Mouse (Mus musculus) left cerebral cortex, postnatal 10 days (tissue): ENCODE data around the gene Mrpl27. TPM values are rescaled to one million over a fixed set of nuclear protein-coding genes. Genes with fewer than 3 reads are reported as not detected.
"Not testable (repeated sequence)": the region's sequence is repeated elsewhere in the genome, so short reads cannot be mapped to it uniquely, and the experiment has no call there.

ENCODE experiments used
- DNase-seq, 2 experiments: peaks; one replicate each; pipeline ENCODE4 v3.0.0; 2021 to 2022; ENCODE audit warnings: low spot score in 2 of 2, mixed read lengths in 1 of 2; ENCODE audit errors: extremely low spot score in 1 of 2
- intact Hi-C: fragments of 180-260 bp; cut with DNase I; formaldehyde crosslinking; loops from one replicate; pipeline ENCODE4 v1.15.1; 2025
- total RNA-seq, 2 experiments: library from RNA; stranded (reverse); gene quantifications; 2 replicates each; pipeline ENCODE4 v1.2.3; 2021

Gene Mrpl27
- 10 to 100 TPM; 59.6 to 60.8 TPM for total RNA-seq

DNA sequence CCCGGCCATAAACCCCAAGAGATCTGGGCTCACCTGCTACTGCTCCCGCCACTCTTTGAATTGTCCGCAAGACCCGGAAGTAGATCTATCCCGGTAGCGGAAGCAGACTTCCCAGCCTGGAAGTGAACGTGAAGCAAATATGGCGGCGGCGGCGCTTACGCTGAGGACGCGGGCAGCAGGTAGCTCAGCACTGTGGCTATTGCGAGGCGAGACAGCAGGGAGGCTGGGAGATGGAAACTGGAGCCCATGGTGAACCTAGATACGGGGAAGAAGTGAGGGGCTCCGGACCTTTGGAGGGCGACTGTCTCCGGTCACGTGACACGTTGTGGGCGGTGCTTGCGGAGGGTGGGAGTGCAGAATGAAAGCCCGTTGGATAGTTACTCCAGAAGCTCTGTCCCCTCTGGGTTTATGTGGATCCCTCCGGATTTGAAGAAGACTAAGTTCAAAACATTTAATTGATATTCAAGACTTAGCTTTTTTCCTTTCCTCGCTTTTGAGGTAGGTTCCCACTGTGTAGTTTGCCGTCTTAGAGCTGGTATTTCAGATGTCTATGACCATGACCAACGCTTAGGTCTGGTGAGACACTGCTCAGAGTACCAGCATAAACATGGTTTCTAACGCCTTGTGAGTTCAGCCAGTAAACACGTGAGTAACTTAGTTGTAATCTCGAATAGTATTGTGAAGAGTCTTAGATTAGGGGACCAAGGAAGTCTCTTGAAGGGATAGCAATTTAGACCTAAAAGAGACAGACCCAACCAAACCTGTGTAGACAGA lies at the start of gene Mrpl27, which contains the start of gene Eme1:
Gene Mrpl27, plus strand, starts transcription at position 105 of the 774 bp plus-strand sequence.
Gene Eme1, minus strand, starts transcription at position 302 of the 774 bp plus-strand sequence.
- peak; percentile 79 to 88 for DNase-seq
- intact Hi-C loops = no loop called here

DNA sequence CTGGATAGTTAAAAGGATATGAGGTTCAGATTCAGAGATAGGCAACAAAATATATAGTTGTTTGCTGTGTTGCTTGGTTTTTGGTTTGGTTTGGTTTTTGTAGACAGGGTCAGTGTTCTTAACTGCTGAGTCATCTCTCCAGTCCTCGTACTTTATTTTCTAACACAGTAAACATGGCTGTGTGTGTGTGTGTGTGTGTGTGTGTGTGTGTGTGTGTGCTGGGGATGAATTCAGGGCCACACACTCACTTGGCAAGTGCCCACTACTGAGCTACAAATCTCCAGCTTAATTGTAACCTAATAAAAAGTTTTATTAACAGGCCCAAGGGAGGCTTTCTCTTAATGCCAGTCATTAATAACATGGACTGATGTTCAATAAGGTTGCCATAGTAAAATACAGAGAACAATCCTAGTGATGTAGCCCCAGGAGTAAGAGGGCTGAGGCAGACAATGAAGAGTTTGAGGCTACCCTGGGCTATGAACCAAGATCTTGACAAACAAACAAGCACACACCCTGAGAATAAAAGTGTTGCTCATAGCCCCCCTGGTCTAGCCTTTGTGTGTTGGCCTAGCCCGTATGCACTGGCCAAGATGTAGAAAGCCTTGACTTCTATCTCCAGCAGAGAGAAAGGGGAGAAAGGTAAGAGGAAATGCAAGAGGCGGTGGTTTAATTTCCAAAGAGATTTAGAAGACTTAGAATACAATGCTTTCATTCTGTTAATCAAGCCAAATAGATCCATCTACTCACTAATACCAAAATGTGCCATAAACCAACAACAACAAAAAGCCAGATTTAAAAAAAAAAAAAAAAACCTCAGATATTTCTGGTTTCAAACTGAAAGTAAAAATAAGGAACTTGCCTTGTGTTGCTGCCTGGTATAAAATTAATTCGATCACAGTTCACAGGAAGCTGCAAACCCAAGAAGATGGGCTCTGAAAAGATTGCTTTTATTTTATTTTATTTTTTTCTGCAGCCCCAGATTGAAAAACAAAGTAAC lies 42.5 kb upstream of the Mrpl27 start:
- DNase-seq = no peak
- intact Hi-C loops = no loop called here

DNA sequence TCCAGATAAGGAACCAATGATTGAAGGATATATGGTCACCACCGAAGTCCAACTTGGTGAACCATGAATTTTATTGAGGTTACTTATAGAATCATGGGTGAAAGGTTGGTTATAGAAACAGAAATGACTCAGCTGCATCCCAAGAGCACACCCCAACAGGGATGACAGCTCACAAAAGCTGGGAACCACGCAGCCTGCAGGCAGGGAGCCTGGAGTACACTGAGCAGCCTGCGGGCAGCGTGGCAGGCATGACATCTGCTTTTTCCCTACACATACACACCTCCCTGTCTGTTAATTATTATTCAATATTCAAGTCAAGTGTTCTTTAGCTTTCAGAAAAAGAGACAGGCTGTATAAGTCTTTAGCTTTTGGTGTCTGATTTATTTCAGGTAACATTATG lies 39.0 kb upstream of the Mrpl27 start:
- DNase-seq = no peak
- intact Hi-C loops = no loop called here

DNA sequence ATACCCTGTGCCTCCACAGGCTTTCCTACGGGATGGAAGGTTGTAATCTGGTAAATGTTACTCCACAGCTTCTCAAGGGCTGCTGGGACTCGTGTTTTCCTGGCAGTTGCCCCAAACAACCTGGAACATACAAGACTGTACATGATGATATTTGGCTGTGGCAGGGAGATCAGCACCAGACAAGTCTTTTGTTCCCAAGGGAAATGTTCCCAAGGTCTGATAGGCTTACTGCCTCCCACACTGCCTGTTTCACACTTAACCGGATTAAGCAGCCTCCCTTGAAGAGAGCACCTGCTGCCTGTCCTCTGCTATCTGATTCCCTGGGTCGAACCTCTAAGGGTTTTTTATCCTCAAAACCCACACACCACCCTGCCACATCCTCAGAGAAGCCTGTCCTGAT lies 38.1 kb upstream of the Mrpl27 start:
- intact Hi-C loops = no loop called here
- DNase-seq = no peak

DNA sequence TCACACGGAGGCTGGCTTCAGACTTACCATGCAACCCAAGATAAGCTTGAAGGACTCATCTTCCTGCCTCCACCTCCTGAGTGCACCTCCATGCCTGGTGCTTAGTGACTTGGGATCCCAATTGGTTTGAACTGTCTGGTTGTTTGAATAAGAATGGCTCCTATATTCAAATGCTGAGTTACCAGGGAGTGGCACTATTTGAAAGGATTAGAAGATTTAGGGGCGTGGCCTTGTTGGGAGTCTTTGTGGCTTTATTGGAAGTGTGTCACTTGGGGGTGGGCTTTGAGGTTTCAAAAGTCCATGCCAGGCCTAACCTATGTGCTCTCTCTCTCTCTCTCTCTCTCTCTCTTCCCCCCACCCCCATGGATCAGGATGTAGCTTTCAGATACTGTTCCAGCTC lies 35.9 kb upstream of the Mrpl27 start:
- DNase-seq = no peak

DNA sequence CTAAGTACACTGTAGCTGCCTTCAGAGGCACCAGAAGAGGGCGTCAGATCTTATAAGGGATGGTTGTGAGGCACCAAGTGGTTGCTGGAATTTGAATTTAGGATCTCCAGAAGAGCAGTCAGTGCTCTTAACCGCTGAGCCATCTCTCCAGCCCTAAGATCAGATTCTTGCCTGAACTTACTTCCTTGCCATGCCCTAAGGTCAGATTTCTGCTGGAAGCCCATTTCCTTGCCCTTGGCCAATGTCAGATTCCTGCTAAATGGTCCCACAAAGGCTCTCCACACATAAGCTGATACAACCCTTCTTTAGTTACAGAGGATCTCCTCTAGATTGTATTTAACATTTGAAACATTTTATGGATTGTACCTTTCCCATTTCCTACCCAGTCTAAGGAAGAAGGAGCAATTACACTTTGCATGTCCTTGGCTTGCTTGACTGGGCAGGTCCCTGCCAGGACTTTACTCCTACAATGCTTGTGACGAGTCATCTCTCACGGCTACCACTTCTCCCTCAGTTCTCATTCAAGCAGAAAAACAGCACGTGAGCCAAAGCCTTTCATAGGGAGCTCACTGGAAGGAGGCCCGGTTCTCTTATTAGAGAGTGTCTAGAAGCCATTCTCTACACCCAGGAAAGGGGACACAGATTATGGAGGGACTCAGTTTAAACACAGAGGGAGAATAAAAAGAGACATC lies 32.7 kb upstream of the Mrpl27 start:
- intact Hi-C loops = no loop called here
- DNase-seq = no peak

More for the DNA sequence above, 35.9 kb upstream of the Mrpl27 start:
- intact Hi-C loops = no loop called here

DNA sequence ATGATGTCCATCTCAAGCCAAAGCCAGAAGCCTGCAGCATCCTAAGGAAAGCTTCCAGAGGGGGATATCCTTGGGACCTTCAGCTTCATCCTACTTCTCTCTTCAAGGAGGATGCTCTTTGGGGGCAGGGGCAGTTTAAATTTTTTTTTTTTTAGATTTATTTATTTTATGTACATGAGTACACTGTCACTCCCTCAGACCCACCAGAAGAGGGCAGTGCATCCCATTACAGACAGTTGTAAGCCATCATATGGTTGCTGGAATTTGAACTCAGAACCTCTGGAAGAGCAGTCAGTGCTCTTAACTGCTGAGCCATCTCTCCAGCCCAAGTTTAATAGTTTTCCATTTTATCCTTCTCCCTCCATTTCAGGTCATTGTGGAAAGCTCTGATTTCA lies 32.1 kb upstream of the Mrpl27 start:
- DNase-seq = no peak
- intact Hi-C loops = no loop called here

DNA sequence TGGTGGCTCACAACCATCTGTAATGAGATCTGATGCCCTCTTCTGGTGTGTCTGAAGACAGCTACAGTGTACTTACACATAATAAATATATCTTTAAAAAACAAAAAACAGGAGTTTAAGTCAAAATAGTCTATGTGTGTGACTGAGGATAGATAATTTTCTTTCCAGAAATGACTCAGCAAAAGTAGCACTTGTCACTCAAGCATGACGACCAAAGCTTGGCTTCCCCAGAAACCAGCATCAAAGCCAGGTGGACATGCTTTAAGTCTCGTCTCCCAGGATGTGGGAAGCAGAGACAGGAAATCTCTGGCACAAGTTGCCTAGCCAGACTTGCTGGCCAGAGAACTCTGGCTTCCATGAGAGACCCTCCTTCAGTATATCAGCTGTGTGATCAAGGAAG lies 31.4 kb upstream of the Mrpl27 start:
- intact Hi-C loops = no loop called here
- no peak for DNase-seq

DNA sequence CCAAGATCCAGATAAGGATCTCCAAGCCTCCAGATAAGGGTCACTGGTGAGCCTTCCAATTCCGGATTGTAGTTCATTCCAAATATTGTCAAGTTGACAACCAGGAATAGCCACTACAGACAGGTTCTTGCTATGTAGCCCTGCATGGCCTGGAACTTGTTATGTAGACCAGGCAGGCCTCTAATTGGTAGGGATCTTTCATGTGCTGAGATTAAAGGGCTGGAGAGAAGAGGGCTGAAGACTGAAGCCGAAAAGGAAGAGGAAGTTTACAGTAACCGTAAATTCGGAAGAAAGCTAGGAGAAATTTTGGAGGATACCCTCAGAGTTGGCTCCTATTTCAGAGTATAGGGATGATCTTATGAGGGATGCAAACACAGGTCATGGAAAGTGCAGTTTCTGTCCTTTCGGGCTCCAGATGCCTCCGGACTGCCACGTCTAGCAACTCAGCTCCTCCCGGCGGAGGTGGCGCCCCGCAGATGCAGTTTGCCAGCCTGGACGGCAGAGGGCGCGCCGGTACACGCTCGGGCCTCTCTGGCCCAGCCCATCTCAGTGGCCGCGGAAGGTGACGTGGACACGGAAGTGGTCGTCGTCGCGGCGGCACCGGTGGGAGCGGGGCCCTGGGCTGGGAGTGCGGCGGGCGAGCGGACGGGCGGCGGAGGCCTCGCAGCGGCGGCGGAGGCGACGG lies 24.2 kb upstream of the Mrpl27 start, which contains the start of gene Lrrc59:
Gene Lrrc59, plus strand, starts transcription at position 569 of the 685 bp plus-strand sequence.
- DNase-seq = peak; percentile 92 to 96
- intact Hi-C loops = no loop called here

DNA sequence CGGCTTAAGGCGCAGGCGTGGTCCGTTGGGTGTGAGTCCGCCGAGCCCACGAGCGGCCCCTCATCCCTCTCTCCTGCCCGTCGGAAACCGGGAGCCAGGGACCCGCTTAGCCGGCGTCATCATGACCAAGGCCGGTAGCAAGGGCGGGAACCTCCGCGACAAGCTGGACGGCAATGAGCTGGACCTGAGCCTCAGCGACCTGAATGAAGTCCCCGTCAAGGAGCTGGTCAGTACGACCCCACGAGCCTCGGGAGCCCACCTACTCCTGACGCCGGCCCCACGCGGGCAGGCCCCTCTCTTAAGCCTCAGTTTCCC lies 23.7 kb upstream of the Mrpl27 start:
- intact Hi-C loops = no loop called here

DNA sequence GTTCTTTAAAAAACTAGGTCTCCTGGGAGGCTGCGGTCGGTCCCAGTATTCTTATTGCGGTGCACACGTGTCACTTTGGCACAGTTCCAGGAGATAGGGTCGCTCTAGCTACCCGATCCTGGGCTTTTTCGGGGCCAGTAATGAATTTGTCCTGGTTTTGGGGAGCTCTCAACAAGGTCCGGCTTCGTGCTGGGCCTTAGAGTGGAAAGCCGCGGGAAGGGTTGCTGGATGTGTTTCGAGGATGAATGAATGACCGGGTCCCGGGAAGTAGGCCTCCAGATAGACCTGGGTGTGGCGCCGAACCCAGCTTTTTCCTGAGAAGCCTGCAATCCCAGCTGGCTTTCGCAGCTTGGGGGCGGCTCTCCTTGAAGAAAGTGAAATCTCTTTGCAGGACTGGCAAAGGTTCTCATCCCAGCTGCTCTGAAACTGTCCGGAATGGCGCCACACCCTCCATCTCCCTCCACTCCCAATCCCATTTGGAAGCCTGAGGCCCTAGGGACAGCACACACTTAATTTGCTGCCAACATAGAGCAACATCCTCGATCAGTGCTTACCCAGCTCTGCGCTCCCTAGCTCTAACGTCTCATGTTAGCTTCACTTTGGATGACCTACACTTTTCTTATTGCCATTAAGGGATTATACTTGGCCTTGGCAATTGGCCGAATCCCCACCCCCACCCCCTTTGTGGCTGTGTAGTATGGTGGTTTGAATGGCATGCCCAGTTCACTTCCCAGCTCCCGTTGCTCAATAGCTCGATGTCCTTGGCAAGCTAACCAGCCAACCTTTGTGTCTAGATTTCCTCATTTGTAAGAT lies 23.2 kb upstream of the Mrpl27 start:
- intact Hi-C loops = no loop called here
- DNase-seq = peak; percentile 13 to 57

More for the DNA sequence above, 23.7 kb upstream of the Mrpl27 start:
- DNase-seq = no peak

DNA sequence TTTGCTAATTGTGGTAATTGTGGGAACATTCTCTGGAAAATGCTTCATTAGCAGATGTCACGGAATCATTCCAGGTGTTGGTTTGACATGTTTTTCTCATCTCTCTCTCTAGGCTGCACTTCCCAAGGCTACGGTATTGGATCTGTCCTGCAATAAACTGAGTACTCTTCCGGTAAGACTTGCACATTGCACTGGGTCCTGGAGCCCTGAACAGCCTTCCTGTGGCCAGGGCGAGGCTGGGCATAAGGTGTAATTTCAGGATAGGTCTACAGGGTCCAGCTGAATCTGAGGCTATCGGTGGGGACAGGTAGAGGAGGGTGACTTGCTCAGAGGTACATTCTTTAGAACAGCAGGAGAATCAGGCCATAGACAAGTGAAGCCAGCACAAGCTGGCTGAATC lies 21.6 kb upstream of the Mrpl27 start:
- intact Hi-C loops = no loop called here
- no peak for DNase-seq

DNA sequence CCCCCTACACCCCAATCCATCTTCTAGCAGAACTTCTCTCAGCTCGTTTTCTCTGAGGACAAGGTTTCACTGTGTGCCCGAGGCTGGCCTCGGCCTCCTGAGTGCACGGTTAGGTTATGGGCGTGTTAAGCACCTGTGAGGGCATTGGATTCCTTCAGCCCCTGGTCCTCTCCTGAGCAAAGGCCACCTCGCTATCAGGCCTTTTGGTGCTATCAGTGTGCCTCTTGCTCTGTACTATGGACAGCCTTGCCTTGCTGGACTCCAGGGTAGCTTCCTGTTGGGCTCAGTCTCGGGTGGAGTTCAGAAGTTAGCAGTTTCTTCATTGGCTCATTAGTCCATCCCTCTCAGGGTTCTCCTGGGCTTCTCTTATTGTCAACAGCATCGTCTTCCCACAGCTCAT lies 20.6 kb upstream of the Mrpl27 start:
- intact Hi-C loops = no loop called here
- DNase-seq = no peak

DNA sequence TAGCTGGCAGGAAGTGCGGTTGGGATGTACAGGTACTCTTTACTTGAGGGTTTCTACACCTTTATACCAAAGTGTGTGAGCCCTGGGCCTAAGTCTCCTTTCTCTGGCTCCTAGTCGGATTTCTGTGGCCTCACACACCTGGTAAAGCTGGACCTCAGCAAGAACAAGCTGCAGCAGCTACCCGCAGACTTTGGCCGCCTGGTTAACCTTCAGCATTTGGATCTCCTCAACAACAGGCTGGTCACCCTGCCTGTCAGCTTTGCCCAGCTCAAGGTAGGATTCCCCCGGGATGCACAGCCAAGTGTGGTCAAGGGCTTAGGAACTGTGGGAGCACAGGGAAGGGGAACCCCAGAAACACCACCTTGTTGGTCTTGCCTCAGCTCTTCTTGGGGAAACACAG lies 19.1 kb upstream of the Mrpl27 start:
- no peak for DNase-seq
- intact Hi-C loops = no loop called here

DNA sequence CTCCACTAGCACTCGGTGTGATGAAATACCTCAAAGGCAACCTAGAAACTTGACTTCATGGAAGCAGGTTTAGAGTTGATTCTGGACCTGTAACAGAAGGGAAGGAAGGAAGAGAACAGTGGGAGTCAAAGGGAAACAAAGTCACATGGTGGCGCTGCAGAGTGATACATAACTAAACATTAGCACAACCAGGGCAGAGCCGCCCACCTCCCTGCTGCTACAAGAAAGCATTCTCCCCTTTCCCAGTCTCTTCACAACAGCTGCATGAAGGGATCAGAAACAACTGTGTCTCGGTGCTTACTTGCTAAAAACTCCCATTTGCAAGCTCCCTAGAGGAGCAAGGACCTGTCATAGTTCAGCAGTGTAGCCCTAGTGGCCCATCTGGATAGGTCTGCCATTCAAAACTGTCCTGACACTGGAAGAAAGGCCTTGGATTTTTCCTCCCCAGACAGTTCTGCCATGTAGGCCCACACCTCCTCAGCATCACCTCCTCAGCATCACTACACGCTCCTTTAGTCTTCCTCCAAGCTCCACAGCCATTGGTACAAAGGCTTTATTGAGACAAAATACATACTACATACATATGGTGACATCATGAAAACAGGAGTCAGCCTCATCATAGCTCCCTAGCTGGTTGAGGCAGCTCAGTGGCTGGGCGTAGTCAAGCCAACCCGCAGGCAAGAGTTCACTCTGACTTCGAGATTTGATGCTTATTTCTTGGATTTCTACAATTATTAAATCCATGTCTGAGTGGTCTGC lies 8.9 kb upstream of the Mrpl27 start:
- intact Hi-C loops = no loop called here
- DNase-seq = no peak

DNA sequence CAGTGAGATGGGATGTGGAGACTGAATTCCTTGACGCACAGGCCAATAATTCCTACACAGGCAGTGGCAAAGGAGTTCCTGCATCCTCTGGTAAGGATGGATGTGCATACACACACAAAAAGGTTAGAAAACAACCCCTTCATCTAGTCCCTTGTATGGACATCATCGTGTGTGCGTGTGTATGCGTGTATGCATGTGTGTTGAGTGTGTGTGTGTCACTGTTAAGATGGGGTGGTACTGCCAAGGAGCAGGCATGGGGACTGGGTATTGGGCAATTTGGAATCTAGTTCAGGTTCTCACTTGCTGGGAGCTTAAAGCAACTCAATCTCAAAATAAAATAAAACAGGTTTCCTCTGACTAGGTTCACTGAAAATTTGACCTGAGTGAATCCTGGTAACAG lies 7.1 kb upstream of the Mrpl27 start:
- no peak for DNase-seq
- intact Hi-C loops = no loop called here

DNA sequence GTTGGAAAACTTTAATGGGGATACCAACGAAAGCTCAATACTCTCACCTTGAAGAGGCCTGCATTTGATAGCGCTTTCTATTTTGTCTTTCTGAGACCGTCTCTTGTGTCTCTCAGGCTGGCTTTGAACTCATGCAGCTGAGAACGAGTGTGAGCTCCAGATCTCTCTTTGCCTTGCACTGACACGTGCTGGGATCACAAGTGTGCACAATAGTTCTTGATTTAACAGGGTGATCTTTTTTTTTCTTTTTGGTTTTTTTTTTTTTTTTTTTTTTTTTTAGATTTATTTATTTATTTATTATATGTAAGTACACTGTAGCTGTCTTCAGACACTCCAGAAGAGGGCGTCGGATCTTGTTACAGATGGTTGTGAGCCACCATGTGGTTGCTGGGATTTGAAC lies 2.3 kb upstream of the Mrpl27 start:
- intact Hi-C loops, DNase-seq: not testable (repeated sequence)
